Mouse (Mus musculus): ENCODE results near the gene Atl3.
"Not testable (repeated sequence)": the region's sequence is repeated elsewhere in the genome, so short reads cannot be mapped to it uniquely, and the experiment has no call there.

The Atl3 gene

GRCm38 (mm10) chr19:7493352-7494186 is at the start of gene Atl3:
Atl3 (plus strand) TSS chr19:7494040.
- DNase-seq: no peak

- no peak for DNase-seq
Measured at GRCm38 (mm10) chr19:7445105-7445504, 48.7 kb upstream of the Atl3 start.

- no peak for DNase-seq
Measured at GRCm38 (mm10) chr19:7445596-7445995, 48.2 kb upstream of the Atl3 start.

GRCm38 (mm10) chr19:7456803-7457202 is 37.0 kb upstream of the Atl3 start:
- no peak for DNase-seq

- no peak for DNase-seq
Measured at GRCm38 (mm10) chr19:7458901-7459300, 34.9 kb upstream of the Atl3 start.

- DNase-seq: no peak
Measured at GRCm38 (mm10) chr19:7459370-7459769, 34.5 kb upstream of the Atl3 start.

- DNase-seq: no peak
Measured at GRCm38 (mm10) chr19:7467915-7468314, 25.9 kb upstream of the Atl3 start.

GRCm38 (mm10) chr19:7470643-7471042 is 23.2 kb upstream of the Atl3 start:
- no peak for DNase-seq

- DNase-seq: no peak
Measured at GRCm38 (mm10) chr19:7479751-7480248, 14.0 kb upstream of the Atl3 start.

- peak; percentile 72 to 74 for DNase-seq
Measured at GRCm38 (mm10) chr19:7481541-7482265, 12.1 kb upstream of the Atl3 start.

GRCm38 (mm10) chr19:7482266-7482598 is 11.6 kb upstream of the Atl3 start:
- DNase-seq: no peak

GRCm38 (mm10) chr19:7482599-7483511 is 11.0 kb upstream of the Atl3 start, which contains the start of gene Rtn3:
Rtn3 (minus strand) TSS chr19:7483281.
- DNase-seq: peak; percentile 99

- DNase-seq: peak; percentile 77 to 78
Measured at GRCm38 (mm10) chr19:7483512-7483882, 10.3 kb upstream of the Atl3 start.

- DNase-seq: peak; percentile 23 to 42
Measured at GRCm38 (mm10) chr19:7484076-7484475, 9.8 kb upstream of the Atl3 start.

GRCm38 (mm10) chr19:7487680-7488079 is 6.2 kb upstream of the Atl3 start:
- no peak for DNase-seq

GRCm38 (mm10) chr19:7491960-7492359 is 1.9 kb upstream of the Atl3 start:
- no peak for DNase-seq

- DNase-seq: no peak
Measured at GRCm38 (mm10) chr19:7492682-7493081, 1.2 kb upstream of the Atl3 start.

GRCm38 (mm10) chr19:7494187-7495015 is 561 bp downstream of the Atl3 start:
- DNase-seq: peak; percentile 95 to 97

- peak in 1 of 2 experiments; percentile 20 for DNase-seq
Measured at GRCm38 (mm10) chr19:7495221-7496038, 1.6 kb downstream of the Atl3 start.

GRCm38 (mm10) chr19:7496070-7496469 is 2.2 kb downstream of the Atl3 start:
- DNase-seq: not testable (repeated sequence)

- no peak for DNase-seq
Measured at GRCm38 (mm10) chr19:7498816-7499215, 5.0 kb downstream of the Atl3 start.

All from cerebellum, postnatal 14 days (tissue).